Mouse (Mus musculus): ENCODE measurements around the gene Cd81. TPM values are rescaled to one million over a fixed set of nuclear protein-coding genes. Genes with fewer than 3 reads are reported as not detected.

Cd81 gene
- polyA plus RNA-seq, 1 experiment: 103 TPM

GRCm38 (mm10) chr7:143014862-143015659 is 37.5 kb upstream of the Cd81 start:
- TF ChIP-seq GATA1 (IDR thresholded peaks at IDR 0.05; ENCODE audit: low read length): no peak

GRCm38 (mm10) chr7:143015755-143016423 is 36.6 kb upstream of the Cd81 start:
- TF ChIP-seq GATA1 (IDR thresholded peaks at IDR 0.05; ENCODE audit: low read length): no peak

GRCm38 (mm10) chr7:143016424-143017142 is 36.0 kb upstream of the Cd81 start:
- no peak for TF ChIP-seq GATA1 (IDR thresholded peaks at IDR 0.05; ENCODE audit: low read length)

- TF ChIP-seq GATA1 (IDR thresholded peaks at IDR 0.05; ENCODE audit: low read length): no peak
These were observed 35.4 kb upstream of the Cd81 start for GRCm38 (mm10) chr7:143017181-143017580.

- no peak for TF ChIP-seq GATA1 (IDR thresholded peaks at IDR 0.05; ENCODE audit: low read length)
These were observed 32.5 kb upstream of the Cd81 start for GRCm38 (mm10) chr7:143020040-143020439.

GRCm38 (mm10) chr7:143020764-143021163 is 31.8 kb upstream of the Cd81 start:
- no peak for TF ChIP-seq GATA1 (IDR thresholded peaks at IDR 0.05; ENCODE audit: low read length)

GRCm38 (mm10) chr7:143021356-143022164 is 31.0 kb upstream of the Cd81 start:
- TF ChIP-seq GATA1 (IDR thresholded peaks at IDR 0.05; ENCODE audit: low read length): no peak

GRCm38 (mm10) chr7:143023499-143023898 is 29.0 kb upstream of the Cd81 start:
- TF ChIP-seq GATA1 (IDR thresholded peaks at IDR 0.05; ENCODE audit: low read length): no peak

- no peak for TF ChIP-seq GATA1 (IDR thresholded peaks at IDR 0.05; ENCODE audit: low read length)
These were observed 28.2 kb upstream of the Cd81 start for GRCm38 (mm10) chr7:143024293-143024692.

- TF ChIP-seq GATA1 (IDR thresholded peaks at IDR 0.05; ENCODE audit: low read length): no peak
These were observed 27.0 kb upstream of the Cd81 start for GRCm38 (mm10) chr7:143025496-143025895.

GRCm38 (mm10) chr7:143027196-143027595 is 25.3 kb upstream of the Cd81 start:
- no peak for TF ChIP-seq GATA1 (IDR thresholded peaks at IDR 0.05; ENCODE audit: low read length)

GRCm38 (mm10) chr7:143031816-143032215 is 20.7 kb upstream of the Cd81 start:
- no peak for TF ChIP-seq GATA1 (IDR thresholded peaks at IDR 0.05; ENCODE audit: low read length)

- TF ChIP-seq GATA1 (IDR thresholded peaks at IDR 0.05; ENCODE audit: low read length): no peak
These were observed 19.0 kb upstream of the Cd81 start for GRCm38 (mm10) chr7:143033581-143033980.

GRCm38 (mm10) chr7:143034112-143034511 is 18.4 kb upstream of the Cd81 start:
- no peak for TF ChIP-seq GATA1 (IDR thresholded peaks at IDR 0.05; ENCODE audit: low read length)
